24 mouse cellular contexts compared by ENCODE assay signal in the genomic region with DNA sequence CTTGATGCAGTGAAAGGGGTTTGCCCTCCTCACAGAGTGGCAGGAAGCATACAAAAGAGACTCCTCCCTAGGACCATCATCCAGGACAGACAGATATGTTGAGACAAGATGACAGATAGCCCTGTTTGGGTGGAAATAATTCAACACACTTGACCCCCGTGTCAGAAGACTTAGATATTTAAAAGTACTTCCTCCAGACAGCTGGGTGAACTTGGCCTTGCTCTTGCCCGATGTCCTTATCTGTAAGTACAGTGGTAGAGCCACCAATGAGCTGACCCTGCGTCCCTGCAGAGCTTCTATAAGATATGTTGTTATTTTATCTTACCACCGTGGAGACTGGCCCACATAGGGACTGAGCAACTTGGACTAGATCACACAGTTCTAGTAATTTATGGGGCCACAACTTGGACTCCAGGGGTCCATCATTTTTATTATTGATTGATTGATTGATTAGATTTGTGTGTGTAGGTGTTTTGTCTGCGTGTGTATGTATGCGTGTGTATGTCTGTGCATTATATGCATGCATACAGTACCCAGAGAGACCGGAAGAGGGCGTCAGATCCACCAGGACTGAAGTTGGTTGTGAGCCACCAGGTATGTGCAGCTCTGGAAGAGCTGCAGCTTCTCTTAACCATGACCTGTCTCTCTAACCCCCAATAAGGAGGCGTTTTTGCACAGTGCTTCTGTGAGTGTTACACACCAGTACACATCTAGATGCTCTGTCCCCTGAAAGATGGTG. TPM values are rescaled to one million over a fixed set of nuclear protein-coding genes. Genes with fewer than 3 reads are reported as not detected.
DNase-seq lines count a peak whose midpoint lies in the region; ATAC-seq and TF ChIP-seq lines count a peak whose summit lies in the region.
"Had no signal": no experiment of that assay in that cellular context is flagged by ENCODE, and none has a peak within 500 bp of the region (broad histone marks: within the 10 kb centered on the region; RNA-seq: fewer than 3 reads in every experiment).

No protein-coding gene starts in this region.

- H3K27ac ChIP-seq in midbrain, embryonic 16.5 days (ENCODE audit: low read length) = no peak overlapping the region
- H3K27ac ChIP-seq in cerebellum, adult 2 months (ENCODE audit: insufficient read depth, low read length) = no peak overlapping the region
- H3K27ac ChIP-seq: embryonic facial prominence, embryonic 13.5 days; forebrain, embryonic 13.5 days; gastrocnemius, adult 2 months; heart, embryonic 13.5 days; hindbrain, embryonic 12.5 days; intestine, embryonic 15.5 days had no signal

- H3K9ac ChIP-seq in midbrain, embryonic 16.5 days (ENCODE audit: low read depth, low read length) = no peak overlapping the region
- H3K9ac ChIP-seq: embryonic facial prominence, embryonic 13.5 days; forebrain, embryonic 13.5 days; heart, embryonic 13.5 days; hindbrain, embryonic 12.5 days; intestine, embryonic 15.5 days had no signal

- no peak overlapping the region for H3K4me2 ChIP-seq in midbrain, embryonic 16.5 days (ENCODE audit: low read length)
- H3K4me2 ChIP-seq: embryonic facial prominence, embryonic 13.5 days; forebrain, embryonic 13.5 days; heart, embryonic 13.5 days; hindbrain, embryonic 12.5 days; intestine, embryonic 15.5 days had no signal

- H3K4me3 ChIP-seq in E14TG2a.4 (replicated peaks; ENCODE audit: low read length) = no peak overlapping the region
- no peak overlapping the region for H3K4me3 ChIP-seq in midbrain, embryonic 16.5 days (ENCODE audit: low read depth, low read length)
- no peak overlapping the region for H3K4me3 ChIP-seq in cerebellum, adult 2 months (replicated peaks; ENCODE audit: insufficient read depth, low read depth, low read length)
- H3K4me3 ChIP-seq: embryonic facial prominence, embryonic 13.5 days; forebrain, embryonic 13.5 days; gastrocnemius, adult 2 months; heart, embryonic 13.5 days; hindbrain, embryonic 12.5 days; intestine, embryonic 15.5 days had no signal

- peaks cover 49% of the 10 kb centered on the region for H3K4me1 ChIP-seq in E14TG2a.4 (replicated peaks; ENCODE audit: low read depth, low read length)
- H3K4me1 ChIP-seq in midbrain, embryonic 16.5 days (ENCODE audit: control insufficient read depth, insufficient read depth, low read length) = peaks cover 23% of the 10 kb centered on the region
- H3K4me1 ChIP-seq in cerebellum, adult 2 months (ENCODE audit: control insufficient read depth, insufficient read depth, low read length) = no peaks in the 10 kb centered on the region; the same call in 1 of the 2 replicates

- peak; percentile 66 for TF ChIP-seq CTCF in E14TG2a.4 (conservative IDR thresholded peaks at IDR 0.05; ENCODE audit: low read length)
- no peak for TF ChIP-seq CTCF in cerebellum, adult 2 months (IDR thresholded peaks at IDR 0.05; ENCODE audit: borderline replicate concordance, insufficient read depth, low read depth, low read length)

- no peaks in the 10 kb centered on the region for H3K9me3 ChIP-seq in E14TG2a.4 (ENCODE audit: low read length)
- H3K9me3 ChIP-seq in midbrain, embryonic 16.5 days (replicated peaks; ENCODE audit: control insufficient read depth, low read length, poor library complexity, severe bottlenecking) = no peaks in the 10 kb centered on the region
- H3K9me3 ChIP-seq: embryonic facial prominence, embryonic 13.5 days; forebrain, embryonic 13.5 days; heart, embryonic 13.5 days; hindbrain, embryonic 12.5 days; intestine, embryonic 15.5 days had no signal

- WGBS in midbrain, embryonic 16.5 days = 91% methylated on average over 9 of the region's 9 CpGs
- WGBS in cerebellum, adult 2 months = 94% methylated on average over 9 of the region's 9 CpGs

- DNase-seq in 416B (ENCODE audit: low read depth) (peak; percentile 30), MEL-GATA-1-ER (ENCODE audit: extremely low read depth, low read depth) (peak; percentile 69)
- peak; percentile 23 for DNase-seq in c-Kit-positive CD71-positive TER-119-positive erythroid progenitor cells, embryonic 14.5 days (ENCODE audit: low spot score)
- no peak for DNase-seq in cerebellum, adult 2 months
- no peak for DNase-seq in left cerebral cortex, adult 18-20 months (ENCODE audit: low spot score in 2 of 2)
- DNase-seq: adrenal gland, adult 8-10 months; adrenal gland, postnatal 36 days; B cell, adult 2 months; cerebellum, adult 11-12 months; cerebellum, adult 9-11 months; cerebellum, postnatal 36 days; gastrocnemius, adult 2 months; gastrocnemius, postnatal 25 days; heart, postnatal 4 days; kidney, adult 18-20 months had no signal

- no peaks in the 10 kb centered on the region for H3K36me3 ChIP-seq in E14TG2a.4 (ENCODE audit: insufficient read depth, low read length)
- H3K36me3 ChIP-seq in midbrain, embryonic 16.5 days (ENCODE audit: control insufficient read depth, insufficient read depth, low read length) = no peaks in the 10 kb centered on the region
- H3K36me3 ChIP-seq: embryonic facial prominence, embryonic 13.5 days; heart, embryonic 13.5 days; hindbrain, embryonic 12.5 days; intestine, embryonic 15.5 days had no signal

- no peak for TF ChIP-seq POLR2A in cerebellum, adult 2 months (IDR thresholded peaks at IDR 0.05; ENCODE audit: borderline replicate concordance, insufficient read depth, low read length)

- peaks cover 56% of the 10 kb centered on the region for H3K27me3 ChIP-seq in E14TG2a.4 (ENCODE audit: insufficient read depth, low read length)
- peaks cover 22% of the 10 kb centered on the region for H3K27me3 ChIP-seq in midbrain, embryonic 16.5 days (ENCODE audit: control insufficient read depth, insufficient read depth, low read depth, low read length)
- H3K27me3 ChIP-seq in cerebellum, adult 2 months (ENCODE audit: control insufficient read depth, insufficient read depth, low read length) = no peaks in the 10 kb centered on the region

- no peak for ATAC-seq in midbrain, embryonic 16.5 days
- ATAC-seq: CD4-positive, CD25-positive, alpha-beta regulatory T cell, adult 4 months; forebrain, embryonic 13.5 days; hindbrain, embryonic 16.5 days; intestine, embryonic 15.5 days had no signal

RNA-seq across cellular contexts. Expression of gene Pdgfb, which starts 2.0 kb away (rescaled TPM):
- polyA plus RNA-seq in midbrain, embryonic 16.5 days (2015; fragmentation: Nextera tagmentation; extraction: Ambion mirVana) = 4.3 and 6.8 TPM in 2 replicates
- polyA plus RNA-seq in cerebellum, adult 2 months (2012; rRNA removed) = 15.4 and 16.0 TPM in 2 replicates
- 10 to 100 TPM; 28.5 to 37.6 TPM for total RNA-seq in left cerebral cortex, adult 18-20 months (2021)

RNA-seq across cellular contexts. Expression of gene Cbx7, which starts 45.8 kb away (rescaled TPM):
- polyA plus RNA-seq in midbrain, embryonic 16.5 days (2015; fragmentation: Nextera tagmentation; extraction: Ambion mirVana) = 4.8 and 5.0 TPM in 2 replicates
- 89.6 and 96.3 TPM in 2 replicates for polyA plus RNA-seq in cerebellum, adult 2 months (2012; rRNA removed)
- total RNA-seq in left cerebral cortex, adult 18-20 months (2021) = 10 to 100 TPM; 59.6 to 61.7 TPM

Comparison
In these comparisons a context has a peak if more than half of its experiments do, and no peak if none do; other contexts are left out.
1. DNase-seq: peak in 416B (single experiment), MEL-GATA-1-ER (single experiment) and c-Kit-positive CD71-positive TER-119-positive erythroid progenitor cells, embryonic 14.5 days (single experiment); none in cerebellum, adult 2 months (0 of 2) and left cerebral cortex, adult 18-20 months (0 of 2).
2. RNA of gene Cbx7, which starts 45.8 kb away (polyA plus RNA-seq): 89.6 to 96.3 TPM in cerebellum, adult 2 months; 4.8 to 5.0 TPM in midbrain, embryonic 16.5 days; every median in the first group is over 10 times any median in the second.